Mouse (Mus musculus) Muller cell, postnatal 12 days (primary cell): ENCODE data around the gene Gm6525.

ENCODE experiments used
- DNase-seq: peaks from one replicate; pipeline ENCODE4 v3.0.0-alpha.2; 2015; ENCODE audit errors: inconsistent ontology term

Gene Gm6525

GRCm38 (mm10) chr3:84173581-84174154 is at the start of gene Gm6525:
Gene Gm6525 (plus strand): TSS chr3:84174104.
- no peak for DNase-seq

GRCm38 (mm10) chr3:84125704-84126289 is 48.1 kb upstream of the Gm6525 start:
- DNase-seq = no peak

- DNase-seq = no peak
These were observed 47.2 kb upstream of the Gm6525 start for GRCm38 (mm10) chr3:84126721-84127120.

- no peak for DNase-seq
These were observed 46.5 kb upstream of the Gm6525 start for GRCm38 (mm10) chr3:84127431-84127830.

GRCm38 (mm10) chr3:84128871-84129870 is 44.7 kb upstream of the Gm6525 start:
- DNase-seq = peak; percentile 42

GRCm38 (mm10) chr3:84130776-84131175 is 43.1 kb upstream of the Gm6525 start:
- DNase-seq = no peak

- DNase-seq = no peak
These were observed 42.5 kb upstream of the Gm6525 start for GRCm38 (mm10) chr3:84131369-84131768.

GRCm38 (mm10) chr3:84135387-84135786 is 38.5 kb upstream of the Gm6525 start:
- DNase-seq = no peak

GRCm38 (mm10) chr3:84135933-84136332 is 38.0 kb upstream of the Gm6525 start:
- DNase-seq = no peak

- no peak for DNase-seq
These were observed 37.4 kb upstream of the Gm6525 start for GRCm38 (mm10) chr3:84136509-84136908.

GRCm38 (mm10) chr3:84140947-84141346 is 33.0 kb upstream of the Gm6525 start:
- no peak for DNase-seq

GRCm38 (mm10) chr3:84149831-84150230 is 24.1 kb upstream of the Gm6525 start:
- DNase-seq = no peak

GRCm38 (mm10) chr3:84154721-84155141 is 19.2 kb upstream of the Gm6525 start:
- no peak for DNase-seq

GRCm38 (mm10) chr3:84155146-84155545 is 18.8 kb upstream of the Gm6525 start:
- DNase-seq = no peak

GRCm38 (mm10) chr3:84155558-84156006 is 18.3 kb upstream of the Gm6525 start, which contains the start of gene Mnd1:
Gene Mnd1 (minus strand): TSS chr3:84155786.
- peak; percentile 99 for DNase-seq

- DNase-seq = no peak
These were observed 17.8 kb upstream of the Gm6525 start for GRCm38 (mm10) chr3:84156105-84156504.

GRCm38 (mm10) chr3:84157011-84157410 is 16.9 kb upstream of the Gm6525 start:
- no peak for DNase-seq

- DNase-seq = no peak
These were observed 16.1 kb upstream of the Gm6525 start for GRCm38 (mm10) chr3:84157559-84158350.

- no peak for DNase-seq
These were observed 8.5 kb upstream of the Gm6525 start for GRCm38 (mm10) chr3:84165391-84165790.

- no peak for DNase-seq
These were observed 7.8 kb upstream of the Gm6525 start for GRCm38 (mm10) chr3:84166073-84166472.

GRCm38 (mm10) chr3:84168943-84169342 is 5.0 kb upstream of the Gm6525 start:
- no peak for DNase-seq
